Mouse (Mus musculus) adrenal gland, adult (tissue): ENCODE measurements around the gene BC051019.

ENCODE experiments used
- DNase-seq, 2 experiments: peaks; one replicate each; pipeline ENCODE4 v3.0.0; 2022 to 2023; ENCODE audit warnings: low spot score in 1 of 2; ENCODE audit not compliant: inconsistent age in 2 of 2

BC051019 gene

DNA sequence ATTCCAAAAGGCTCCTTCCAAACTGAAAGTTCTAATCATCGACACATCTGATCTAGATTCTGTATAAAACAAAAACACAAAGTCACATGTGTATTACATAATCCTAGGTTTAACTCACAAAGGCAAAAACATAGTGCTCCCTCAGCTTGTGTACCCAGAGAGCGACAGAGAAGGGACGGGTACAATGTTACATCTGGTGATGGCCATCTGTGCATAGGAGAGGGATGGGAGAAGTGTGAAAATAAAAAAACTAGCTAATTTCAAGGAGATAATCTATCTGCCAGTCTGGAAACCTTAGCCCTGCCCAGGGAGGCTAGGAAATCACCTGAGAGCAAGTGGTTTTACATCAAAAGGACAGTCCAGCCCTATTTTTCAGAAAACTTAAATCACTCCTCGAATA is 61.0 kb downstream of the BC051019 start:
- DNase-seq = no peak
